Mouse (Mus musculus) naive thymus-derived CD4-positive, alpha-beta T cell, adult 2 months (primary cell): ENCODE measurements around the gene Fam196b.
A peak's percentile ranks its signal among the peaks of the same experiment; 100 is the strongest.

Experiments used
- DNase-seq: peaks from one replicate; pipeline ENCODE4 v3.0.0-alpha.2; 2011; ENCODE audit warnings: low read depth

Fam196b gene

GRCm38 (mm10) chr11:34314534-34315379 is at the start of gene Fam196b:
Gene Fam196b (plus strand): TSS chr11:34314822.
- DNase-seq, result peak; percentile 47

GRCm38 (mm10) chr11:34272016-34272415 is 42.6 kb upstream of the Fam196b start:
- DNase-seq, result no peak

GRCm38 (mm10) chr11:34275941-34276340 is 38.7 kb upstream of the Fam196b start:
- DNase-seq, result peak; percentile 27

GRCm38 (mm10) chr11:34276363-34277046 is 38.1 kb upstream of the Fam196b start:
- DNase-seq, result no peak

GRCm38 (mm10) chr11:34277047-34277445 is 37.6 kb upstream of the Fam196b start:
- no peak for DNase-seq

- no peak for DNase-seq
These were observed 30.4 kb upstream of the Fam196b start for GRCm38 (mm10) chr11:34284124-34284808.

GRCm38 (mm10) chr11:34290265-34290664 is 24.4 kb upstream of the Fam196b start:
- no peak for DNase-seq

- no peak for DNase-seq
These were observed 23.9 kb upstream of the Fam196b start for GRCm38 (mm10) chr11:34290708-34291107.

- no peak for DNase-seq
These were observed 23.3 kb upstream of the Fam196b start for GRCm38 (mm10) chr11:34291304-34291703.

GRCm38 (mm10) chr11:34297698-34298378 is 16.8 kb upstream of the Fam196b start:
- no peak for DNase-seq

GRCm38 (mm10) chr11:34299550-34299949 is 15.1 kb upstream of the Fam196b start:
- DNase-seq, result no peak

- no peak for DNase-seq
These were observed 14.6 kb upstream of the Fam196b start for GRCm38 (mm10) chr11:34300064-34300463.

GRCm38 (mm10) chr11:34306231-34306630 is 8.4 kb upstream of the Fam196b start:
- DNase-seq, result no peak

- no peak for DNase-seq
These were observed 5.9 kb upstream of the Fam196b start for GRCm38 (mm10) chr11:34308731-34309130.

- DNase-seq, result no peak
These were observed 5.3 kb upstream of the Fam196b start for GRCm38 (mm10) chr11:34309360-34309759.

GRCm38 (mm10) chr11:34311717-34312116 is 2.9 kb upstream of the Fam196b start:
- DNase-seq, result peak; percentile 15

- no peak for DNase-seq
These were observed 2.4 kb upstream of the Fam196b start for GRCm38 (mm10) chr11:34312208-34312607.

- no peak for DNase-seq
These were observed 761 bp downstream of the Fam196b start for GRCm38 (mm10) chr11:34315383-34315782.

- DNase-seq, result no peak
These were observed 1.6 kb downstream of the Fam196b start for GRCm38 (mm10) chr11:34316176-34316575.

- no peak for DNase-seq
These were observed 2.4 kb downstream of the Fam196b start for GRCm38 (mm10) chr11:34317001-34317400.

- no peak for DNase-seq
These were observed 4.7 kb downstream of the Fam196b start for GRCm38 (mm10) chr11:34319282-34319681.

- DNase-seq, result no peak
These were observed 9.0 kb downstream of the Fam196b start for GRCm38 (mm10) chr11:34323664-34324063.
